Mouse (Mus musculus) heart, embryonic 16.5 days (tissue): ENCODE data around the gene Cdc42. TPM values are rescaled to one million over a fixed set of nuclear protein-coding genes. Genes with fewer than 3 reads are reported as not detected.

Experiments
- ATAC-seq: fragments of 200-750 bp; cut with Nextera tagmentation; replicated peaks from 2 replicates; pipeline ENCODE4 v1.8.0; 2017; ENCODE audit warnings: moderate number of reproducible peaks; ENCODE audit not compliant: insufficient read depth, low FRiP score; ENCODE audit errors: extremely low read depth
- H3K27ac ChIP-seq: fragments of 300-500 bp; sonication (generic); 2 replicates; pipeline ENCODE4 v1.5.1; 2014; ENCODE audit warnings: mild to moderate bottlenecking, low read length, control low read depth, moderate library complexity
- H3K27me3 ChIP-seq: fragments of 300-500 bp; sonication (generic); 2 replicates; pipeline ENCODE4 v1.6.1; 2014; ENCODE audit warnings: low read length, mixed read lengths; ENCODE audit not compliant: control insufficient read depth, insufficient read depth
- H3K36me3 ChIP-seq: fragments of 300-500 bp; sonication (generic); 2 replicates; pipeline ENCODE4 v1.6.1; 2014; ENCODE audit not compliant: control insufficient read depth, insufficient read depth
- H3K4me1 ChIP-seq: fragments of 300-500 bp; sonication (generic); 2 replicates; pipeline ENCODE4 v1.6.1; 2014; ENCODE audit warnings: low read length, mixed read lengths; ENCODE audit not compliant: control insufficient read depth, insufficient read depth
- H3K4me2 ChIP-seq: fragments of 300-500 bp; sonication (generic); 2 replicates; pipeline ENCODE4 v1.6.1; 2014; ENCODE audit warnings: low read depth, mild to moderate bottlenecking, control low read depth, low read length
- H3K4me3 ChIP-seq: fragments of 300-500 bp; sonication (generic); 2 replicates; pipeline ENCODE4 v1.5.1; 2014; ENCODE audit warnings: mild to moderate bottlenecking, control low read depth, low read length
- H3K9ac ChIP-seq: fragments of 300-500 bp; sonication (generic); 2 replicates; pipeline ENCODE4 v1.6.1; 2014; ENCODE audit warnings: low read length, control low read depth
- H3K9me3 ChIP-seq: fragments of 300-500 bp; sonication (generic); replicated peaks from 2 replicates; pipeline ENCODE4 v1.6.1; 2016; ENCODE audit warnings: low read length; ENCODE audit not compliant: control insufficient read depth
- WGBS: fragments of 180-500 bp; shearing (Covaris S2); extraction: QIAGEN DNeasy Blood & Tissue Kit; methylation state at CpG from one replicate; pipeline ENCODE4 v1.1.7; 2014; 5-methylcytosine and 5-hydroxymethylcytosine counted together
- polyA plus RNA-seq: library from polyadenylated mRNA; unstranded; fragments of >200 nt; fragmentation: Nextera tagmentation; extraction: Ambion mirVana; gene quantifications from 2 replicates; pipeline ENCODE4 v1.2.1, GENCODE M21; 2015

Cdc42 gene
- polyA plus RNA-seq, 1 experiment from 2014 or later = 514 TPM

DNA sequence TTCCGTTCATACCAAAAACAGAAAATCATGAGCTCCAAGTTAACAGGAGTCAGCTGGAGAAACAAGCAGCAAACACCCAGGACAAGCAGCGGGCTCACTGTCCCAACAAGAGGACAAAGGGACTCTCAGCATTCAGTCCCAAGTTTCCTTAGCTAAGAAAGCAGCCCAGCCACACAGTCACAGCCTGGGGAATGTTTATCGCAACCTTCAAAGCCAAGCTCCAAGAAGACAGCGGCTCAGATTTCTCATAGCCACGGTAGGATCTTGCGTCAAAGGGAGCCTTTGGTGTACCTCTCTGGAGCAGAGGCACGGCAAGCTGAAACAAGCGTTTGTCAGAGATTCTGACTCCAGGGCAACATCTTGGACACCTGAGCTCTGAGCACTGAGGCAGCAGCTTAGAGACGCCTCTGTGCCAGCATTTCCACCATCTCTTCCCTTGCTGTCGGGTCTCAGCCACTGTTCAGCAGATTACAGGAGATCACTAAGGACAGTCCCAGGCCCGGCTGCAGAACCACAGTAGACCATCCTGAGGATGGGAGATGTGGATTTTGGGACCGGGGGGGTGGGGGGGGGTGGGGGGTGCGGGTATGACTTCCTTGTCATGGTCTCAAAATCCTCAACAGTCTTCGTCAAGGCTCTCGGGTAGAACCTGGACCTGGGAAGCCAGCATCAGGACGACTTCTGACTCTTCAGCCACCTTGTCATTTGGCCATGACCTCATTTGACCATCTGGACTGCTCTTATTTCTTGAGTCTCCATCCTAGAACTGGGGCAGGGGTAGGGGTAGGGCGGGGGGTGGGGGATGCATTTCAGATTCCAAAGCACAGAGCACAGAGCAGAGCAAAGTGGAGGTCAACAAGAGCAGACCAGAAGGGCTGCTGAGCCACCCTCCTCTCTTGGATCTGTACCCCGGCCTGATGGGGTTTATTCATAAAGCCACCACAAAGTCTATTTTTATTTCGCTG is 18.1 kb upstream of the Cdc42 start:
- Histone ChIP-seq H3K9ac (no peak overlapping the region), H3K36me3 (no peaks in the 10 kb centered on the region), H3K27ac (0 out of 2 replicates have a peak overlapping the region, but pooled peaks have one; percentile 29), H3K4me2 (peak overlapping the region; percentile 8; the same call in 1 of the 2 replicates), H3K4me3 (no peak overlapping the region), H3K4me1 (peaks cover 6% of the 10 kb centered on the region), H3K9me3 (no peaks in the 10 kb centered on the region), H3K27me3 (no peaks in the 10 kb centered on the region)
- WGBS = 40% methylated on average over 19 of the region's 19 CpGs
- ATAC-seq = no peak

GRCm38 (mm10) chr4:137373711-137374110 is 16.2 kb upstream of the Cdc42 start:
- peaks cover 13% of the 10 kb centered on the region for H3K4me1 ChIP-seq
- no peak overlapping the region; the same call in 1 of the 2 replicates for H3K9ac ChIP-seq
- H3K27ac ChIP-seq = no peak overlapping the region
- no peak overlapping the region for H3K4me3 ChIP-seq
- H3K27me3 ChIP-seq = no peaks in the 10 kb centered on the region
- H3K4me2 ChIP-seq = no peak overlapping the region
- ATAC-seq = no peak
- no peaks in the 10 kb centered on the region for H3K9me3 ChIP-seq
- H3K36me3 ChIP-seq = no peaks in the 10 kb centered on the region
- 51% methylated on average over 6 of the region's 6 CpGs for WGBS

DNA sequence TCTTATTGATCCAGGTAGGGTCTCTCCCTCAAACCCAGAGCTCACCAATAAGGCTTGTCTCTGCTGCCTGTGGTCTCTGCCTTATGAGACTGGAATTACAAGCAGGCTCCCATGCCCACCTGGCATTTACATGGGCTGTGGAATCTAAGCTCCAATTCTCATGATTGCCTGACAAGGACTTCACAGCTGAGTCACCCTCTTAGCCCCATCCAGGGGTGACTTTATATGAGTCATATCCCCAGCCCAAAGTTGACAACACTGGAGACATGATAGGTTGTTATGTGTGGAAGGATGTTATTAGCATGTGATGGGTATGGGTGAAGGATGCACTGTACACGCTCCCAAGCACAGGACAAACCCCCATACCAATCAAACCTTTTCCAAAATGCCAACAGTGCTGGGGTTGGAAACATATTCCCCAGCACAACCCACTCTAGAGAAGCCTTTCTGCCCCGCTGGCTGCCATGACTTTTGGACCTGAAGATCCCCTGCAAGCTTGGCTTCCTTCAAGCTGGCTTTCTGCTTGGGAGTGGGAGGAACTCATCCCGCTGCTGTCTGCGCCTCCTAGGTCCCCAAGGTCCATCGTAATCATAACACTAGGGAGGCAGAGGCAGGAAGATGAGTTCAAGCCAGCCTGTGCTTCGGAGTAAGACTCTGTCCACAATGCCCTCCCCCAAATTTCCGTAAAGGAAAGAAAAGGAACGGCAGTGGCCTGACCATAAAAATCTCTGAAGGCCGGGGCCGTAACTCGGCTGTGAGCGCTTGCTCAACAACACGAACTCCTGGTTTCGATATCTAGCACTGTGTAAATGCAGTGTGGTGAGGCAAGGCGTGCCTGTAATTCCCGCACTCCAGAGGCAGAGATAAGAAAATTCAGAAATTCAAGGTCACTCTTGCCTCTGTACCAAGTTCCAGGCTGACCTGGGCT is 14.3 kb upstream of the Cdc42 start:
- ATAC-seq = no peak
- no peaks in the 10 kb centered on the region for H3K36me3 ChIP-seq
- H3K9me3 ChIP-seq = no peaks in the 10 kb centered on the region
- H3K27ac ChIP-seq = no peak overlapping the region
- WGBS = 65% methylated on average over 16 of the region's 16 CpGs
- H3K4me3 ChIP-seq = no peak overlapping the region
- H3K27me3 ChIP-seq = no peaks in the 10 kb centered on the region
- no peak overlapping the region for H3K9ac ChIP-seq
- H3K4me1 ChIP-seq = peaks cover 24% of the 10 kb centered on the region
- peak overlapping the region; percentile 14; the same call in 1 of the 2 replicates for H3K4me2 ChIP-seq

GRCm38 (mm10) chr4:137369954-137370750 is 12.6 kb upstream of the Cdc42 start:
- peak overlapping the region; percentile 26 for H3K27ac ChIP-seq
- H3K9ac ChIP-seq = peak overlapping the region; percentile 73
- no peaks in the 10 kb centered on the region for H3K27me3 ChIP-seq
- peak overlapping the region; percentile 81 for H3K4me2 ChIP-seq
- ATAC-seq = peak; percentile 80
- H3K36me3 ChIP-seq = no peaks in the 10 kb centered on the region
- WGBS = 6% methylated on average over 28 of the region's 29 CpGs
- H3K9me3 ChIP-seq = no peaks in the 10 kb centered on the region
- H3K4me3 ChIP-seq = peak overlapping the region; percentile 51
- peaks cover 20% of the 10 kb centered on the region for H3K4me1 ChIP-seq

DNA sequence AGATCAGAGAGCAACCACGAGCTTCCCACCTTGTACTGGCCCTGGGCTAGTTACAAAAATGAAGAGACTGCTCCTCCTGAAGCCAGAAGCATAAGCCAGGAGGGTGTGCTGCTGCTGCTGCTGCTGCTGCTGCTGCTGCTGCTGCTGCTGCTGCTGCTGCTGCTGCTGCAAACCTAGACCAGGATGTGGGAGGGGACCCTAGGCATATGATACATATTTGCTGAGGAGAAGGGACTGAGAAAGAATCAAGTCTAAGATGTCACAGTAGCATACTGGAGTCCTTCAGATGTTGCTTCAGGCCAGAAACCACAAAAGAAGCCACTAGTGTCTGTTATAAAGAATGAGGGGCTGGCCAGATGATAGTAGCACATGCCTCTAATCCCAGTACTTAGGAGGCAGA is 10.7 kb upstream of the Cdc42 start:
- Histone ChIP-seq H3K36me3 (no peaks in the 10 kb centered on the region), H3K4me2 (peak overlapping the region; percentile 25; the same call in 1 of the 2 replicates), H3K4me3 (no peak overlapping the region), H3K27me3 (no peaks in the 10 kb centered on the region), H3K27ac (peak overlapping the region; percentile 69), H3K9me3 (no peaks in the 10 kb centered on the region), H3K4me1 (peaks cover 18% of the 10 kb centered on the region), H3K9ac (no peak overlapping the region)
- WGBS = 19% methylated on average over 1 of the region's 1 CpGs
- no peak for ATAC-seq

DNA sequence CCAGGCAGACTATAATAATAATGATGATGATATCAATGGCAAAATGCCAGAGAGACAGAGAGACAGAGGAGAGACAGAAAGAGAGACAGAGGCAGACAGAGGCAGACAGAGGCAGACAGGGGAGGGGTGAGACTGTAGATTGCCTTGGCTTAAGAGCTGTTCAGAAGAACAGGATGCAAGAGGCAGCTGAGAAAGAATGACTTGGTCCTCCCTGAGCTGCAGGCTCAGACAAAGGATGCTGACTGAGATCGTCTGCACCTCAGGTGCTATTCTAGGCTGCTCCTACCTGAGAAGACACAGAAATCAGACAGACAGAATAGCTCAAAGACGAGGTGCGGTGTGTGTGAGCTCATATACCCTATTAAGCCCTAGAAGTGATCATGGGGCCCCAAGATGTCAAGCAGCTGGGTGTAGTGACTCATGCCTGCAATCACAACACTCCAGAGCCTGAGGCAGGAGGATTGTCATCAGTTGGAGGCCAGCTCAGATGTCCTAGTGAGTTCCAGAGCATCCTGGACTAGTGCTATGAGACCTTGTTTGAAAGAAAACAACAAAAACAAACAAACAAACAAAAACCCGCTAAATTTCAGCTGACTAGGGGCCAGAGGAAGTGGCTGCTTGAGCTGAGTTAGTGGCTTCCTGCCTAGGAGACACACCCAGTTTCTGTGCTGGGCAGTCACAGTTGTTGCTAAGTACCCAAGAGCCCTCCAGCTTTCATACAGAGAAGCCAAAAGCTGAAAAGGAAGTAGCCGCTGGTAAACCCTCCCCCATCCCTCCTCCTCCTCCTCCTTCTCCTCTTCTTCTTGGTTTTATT is 10.0 kb upstream of the Cdc42 start:
- no peaks in the 10 kb centered on the region for H3K27me3 ChIP-seq
- H3K9me3 ChIP-seq = no peaks in the 10 kb centered on the region
- H3K36me3 ChIP-seq = no peaks in the 10 kb centered on the region
- peak overlapping the region; percentile 73 for H3K27ac ChIP-seq
- H3K4me3 ChIP-seq = no peak overlapping the region
- 19% methylated on average over 5 of the region's 5 CpGs for WGBS
- peaks cover 18% of the 10 kb centered on the region for H3K4me1 ChIP-seq
- H3K9ac ChIP-seq = no peak overlapping the region
- peak overlapping the region; percentile 25; the same call in 1 of the 2 replicates for H3K4me2 ChIP-seq
- peak; percentile 39; the same call in 1 of the 2 replicates for ATAC-seq

GRCm38 (mm10) chr4:137366097-137366496 is 8.6 kb upstream of the Cdc42 start:
- Histone ChIP-seq H3K4me2 (no peak overlapping the region), H3K36me3 (no peaks in the 10 kb centered on the region), H3K27ac (no peak overlapping the region), H3K9me3 (no peaks in the 10 kb centered on the region), H3K9ac (no peak overlapping the region), H3K27me3 (no peaks in the 10 kb centered on the region), H3K4me3 (no peak overlapping the region), H3K4me1 (peaks cover 18% of the 10 kb centered on the region)
- ATAC-seq = no peak
- 83% methylated on average over 4 of the region's 4 CpGs for WGBS
